Mouse (Mus musculus) liver, embryonic 14 days (tissue): ENCODE measurements around the gene Fam89b. TPM values are rescaled to one million over a fixed set of nuclear protein-coding genes. Genes with fewer than 3 reads are reported as not detected.

Experiments
- polyA plus RNA-seq: library from polyadenylated mRNA; depleted of rRNA; stranded (reverse); fragments of >200 nt; gene quantifications from 2 replicates; pipeline ENCODE4 v1.2.3, GENCODE M21; 2012; rRNA removed

The Fam89b gene
- polyA plus RNA-seq: 34.2 and 40.2 TPM in 2 replicates

DNA sequence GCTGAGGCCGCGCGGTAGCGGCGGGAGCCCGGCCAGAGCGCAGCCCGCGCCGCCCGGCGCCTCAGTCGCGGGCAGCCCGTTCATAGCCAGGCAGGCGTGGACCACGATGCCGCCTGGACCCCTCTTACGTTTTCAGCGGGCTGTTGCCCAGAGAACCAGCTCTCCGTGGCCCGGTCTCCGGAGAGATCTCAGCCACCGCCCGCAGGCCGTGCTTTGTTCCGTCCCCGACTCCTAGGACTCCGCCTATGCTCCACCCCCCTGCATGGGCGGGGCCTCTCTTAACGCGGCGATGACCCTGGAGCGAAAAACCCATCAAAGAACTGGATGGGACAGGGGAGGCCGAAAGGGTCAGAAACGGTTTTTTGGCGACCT is at the start of gene Fam89b:
Gene Fam89b (minus strand): TSS at position 210 of the 372 bp plus-strand sequence.

DNA sequence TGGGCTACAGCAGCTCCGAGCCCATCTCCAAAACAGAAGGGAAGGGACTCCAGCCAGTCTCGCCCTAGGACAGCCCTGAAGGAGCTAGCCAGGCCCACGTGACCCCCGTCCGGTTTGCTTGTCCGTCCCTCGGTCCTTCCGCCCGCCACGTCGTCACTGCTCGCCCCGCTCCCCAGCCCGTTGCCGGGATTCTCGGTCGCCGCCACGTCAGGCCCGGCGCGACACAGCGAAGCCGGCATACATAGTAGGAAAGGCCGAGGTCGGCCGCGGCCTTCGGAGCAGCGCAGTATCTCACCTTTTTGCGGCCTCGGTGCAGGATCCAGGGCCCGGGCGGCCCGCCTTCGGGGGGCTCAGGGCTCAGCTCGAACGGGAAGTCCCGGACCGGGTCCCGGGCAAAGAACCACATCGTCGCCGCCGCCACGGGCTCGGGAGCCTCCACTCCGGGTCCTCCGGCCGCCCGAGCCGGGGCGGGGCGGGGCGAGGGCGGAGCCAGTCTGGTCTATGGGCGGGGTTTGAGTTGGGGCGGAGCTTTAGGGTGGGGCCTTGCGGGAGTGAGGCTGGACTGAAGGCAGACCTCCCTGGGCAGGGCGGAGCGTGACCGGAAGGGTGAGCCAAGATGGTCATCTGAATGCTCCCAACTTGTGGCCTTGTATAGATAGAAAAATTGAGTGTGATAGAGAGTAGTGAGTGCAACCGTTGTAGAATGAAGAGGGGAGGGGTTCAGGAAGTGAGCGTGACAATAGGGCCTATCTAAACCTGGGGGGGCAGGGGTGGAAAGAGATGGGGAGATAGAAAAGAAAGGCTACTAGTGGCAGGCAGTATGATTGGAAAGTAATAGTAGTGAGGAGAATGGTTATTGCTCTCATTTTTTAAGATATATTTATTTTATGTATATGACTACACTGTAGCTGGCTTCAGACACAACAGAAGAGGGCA is 41.7 kb upstream of the Fam89b start, which contains the start of gene Scyl1:
Gene Scyl1 (minus strand): TSS at position 495 of the 936 bp plus-strand sequence.

DNA sequence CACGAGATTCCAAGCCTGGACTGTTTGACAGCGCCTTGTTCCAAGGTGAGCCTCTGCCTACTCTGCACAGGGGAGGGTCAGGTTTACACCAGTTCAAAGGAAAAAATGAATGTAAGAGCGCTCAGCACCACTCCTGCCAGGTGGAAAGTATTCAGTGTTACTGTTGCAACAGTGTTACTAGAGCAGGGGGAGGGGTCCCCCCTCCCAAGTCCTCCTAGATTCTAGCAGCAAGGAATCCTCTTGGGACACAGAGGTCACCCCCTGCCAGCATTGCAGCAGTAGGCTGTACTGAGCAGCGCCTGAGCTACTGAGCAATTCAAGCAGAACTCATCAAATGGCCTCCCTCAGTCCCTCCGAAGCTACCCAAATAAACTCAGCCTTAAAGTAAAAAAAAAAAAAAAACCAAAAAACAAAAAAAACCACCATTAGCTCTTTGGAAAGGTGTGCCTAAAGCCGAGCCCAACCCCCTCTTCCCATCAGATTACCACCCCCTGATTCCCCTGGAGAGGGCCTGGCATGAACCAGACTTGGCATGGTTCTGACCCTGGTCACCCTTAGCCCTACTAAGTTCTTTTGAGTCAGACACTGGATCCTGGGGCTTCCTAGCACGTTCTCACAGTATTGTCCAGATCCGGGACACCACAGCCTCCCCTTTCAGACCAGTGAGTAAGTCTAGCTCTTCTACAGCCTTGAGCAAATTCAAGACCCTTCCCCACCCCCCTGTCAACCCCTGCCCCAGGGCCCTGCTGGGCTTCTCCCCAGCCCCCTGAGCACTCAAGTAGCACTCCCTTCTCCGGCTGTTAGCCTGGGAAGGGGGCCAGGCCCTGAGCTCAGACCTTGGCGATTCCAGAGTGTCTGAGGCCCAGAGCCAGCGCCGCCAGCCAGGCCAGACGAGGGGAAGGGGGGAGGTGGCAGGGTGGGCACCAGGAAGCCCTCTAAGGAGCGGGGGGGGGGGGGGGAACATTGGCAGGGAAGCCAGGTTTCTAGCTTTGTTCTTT is 11.2 kb upstream of the Fam89b start, which contains the start of gene Ltbp3:
Gene Ltbp3 (plus strand): TSS at position 585 of the 998 bp plus-strand sequence.

DNA sequence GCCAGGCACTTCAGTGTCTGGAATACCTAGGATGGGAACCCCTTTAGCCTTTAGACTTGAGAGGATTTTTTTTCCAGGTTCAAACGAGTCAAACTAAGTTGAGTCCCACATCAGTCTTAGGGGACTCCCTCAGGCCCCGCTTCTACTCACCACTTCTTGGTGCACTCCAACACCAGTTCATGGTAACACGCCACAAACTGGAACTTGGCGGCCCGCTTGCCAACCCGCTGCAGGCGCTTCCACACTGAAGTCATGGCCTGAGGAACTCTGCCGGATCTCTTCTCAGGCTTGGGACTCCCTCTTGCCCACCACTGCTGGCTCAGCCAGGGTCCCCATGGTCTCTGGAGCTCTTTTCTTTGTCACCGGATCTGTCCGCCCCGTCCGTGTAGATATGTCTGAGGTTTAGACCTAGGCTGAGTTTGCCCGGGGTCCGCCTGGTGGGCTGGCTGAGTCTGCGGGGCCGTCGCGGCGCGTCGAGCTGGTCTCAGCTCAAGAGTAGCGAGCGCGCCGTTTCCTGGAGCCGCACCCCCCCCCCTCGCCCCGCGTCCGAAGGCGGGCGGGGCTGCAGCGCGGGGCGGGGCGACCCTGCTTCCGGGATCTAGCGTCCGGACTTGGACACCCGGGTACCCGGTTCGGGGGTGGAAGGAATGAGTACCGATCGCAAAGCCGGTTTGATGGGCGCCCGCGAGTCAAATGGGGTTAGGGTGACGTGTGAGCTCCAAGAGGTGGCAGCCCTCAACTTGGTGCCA is 3.5 kb downstream of the Fam89b start, which contains the start of gene Ehbp1l1:
Gene Ehbp1l1 (minus strand): TSS at position 551 of the 749 bp plus-strand sequence.

DNA sequence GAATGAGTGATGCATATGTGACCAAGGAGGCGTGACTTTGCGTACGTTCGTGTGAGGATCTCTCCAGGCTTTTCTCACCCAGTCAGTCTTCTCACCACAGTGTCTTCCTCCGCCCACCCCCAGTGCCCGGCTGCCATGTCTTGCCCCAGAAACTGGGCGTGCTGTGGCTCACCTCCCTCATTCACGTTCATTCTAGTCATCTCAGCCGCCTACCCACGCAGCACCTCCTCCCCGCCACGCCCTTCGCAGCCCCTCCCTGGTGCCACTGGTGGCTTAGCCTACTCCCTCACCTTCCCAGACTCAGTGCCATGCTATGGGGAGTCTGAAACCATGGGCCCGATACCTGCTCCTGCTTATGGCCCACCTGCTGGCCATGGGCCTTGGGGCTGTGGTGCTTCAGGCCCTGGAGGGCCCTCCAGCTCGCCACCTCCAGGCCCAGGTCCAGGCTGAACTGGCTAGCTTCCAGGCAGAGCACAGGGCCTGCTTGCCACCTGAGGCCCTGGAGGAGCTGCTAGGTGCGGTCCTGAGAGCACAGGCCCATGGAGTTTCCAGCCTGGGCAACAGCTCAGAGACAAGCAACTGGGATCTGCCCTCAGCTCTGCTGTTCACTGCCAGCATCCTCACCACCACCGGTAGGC is 25.2 kb downstream of the Fam89b start, which contains the start of gene Kcnk7:
Gene Kcnk7 (plus strand): TSS at position 205 of the 638 bp plus-strand sequence.

DNA sequence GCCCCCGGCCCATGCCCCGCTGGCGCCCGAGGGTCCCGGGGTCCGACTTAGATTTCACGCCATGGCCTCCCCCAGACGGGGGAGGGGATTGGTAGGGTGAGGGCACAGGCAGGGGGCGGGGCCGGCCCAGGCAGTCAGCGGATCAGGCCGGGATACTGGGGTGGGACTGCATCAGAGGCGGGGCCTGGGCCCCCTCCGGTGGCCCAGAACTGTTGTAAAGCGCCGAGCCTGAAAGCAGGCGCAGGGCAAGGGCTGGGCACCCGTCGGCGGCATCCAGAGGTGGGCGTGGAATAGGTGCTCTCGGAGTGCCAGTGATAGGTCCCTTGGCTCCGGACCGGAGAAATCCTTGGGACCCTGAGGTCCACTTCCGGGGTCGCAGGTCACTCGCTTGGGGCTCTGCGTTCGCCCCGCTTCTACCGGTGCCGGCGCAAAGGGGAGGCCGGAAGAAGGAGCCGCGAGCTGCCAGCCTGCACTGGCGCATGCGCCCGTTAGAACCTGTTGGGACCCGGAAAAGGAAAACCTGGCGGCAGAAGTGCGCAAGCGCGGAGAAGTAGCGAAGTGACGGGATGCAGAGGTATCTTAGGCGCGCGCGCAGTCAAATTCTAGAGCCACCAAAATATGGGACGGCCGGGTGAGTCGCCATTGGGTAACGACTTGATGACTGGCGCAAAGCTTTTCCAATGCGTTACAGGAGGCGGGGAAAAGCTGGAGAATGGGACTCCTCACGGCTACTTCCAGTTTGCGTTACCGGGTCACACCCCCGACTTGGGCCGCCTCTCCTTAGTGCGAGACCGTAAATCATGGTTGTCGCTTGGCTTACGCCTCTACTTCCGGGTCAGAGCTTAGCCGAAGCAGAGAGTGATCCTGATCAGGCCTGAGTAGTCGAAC is 41.0 kb downstream of the Fam89b start, which contains the start of the genes Map3k11 and Pcnx3:
Gene Map3k11 (plus strand): TSS at position 543 of the 888 bp plus-strand sequence.
Gene Pcnx3 (minus strand): TSS at position 709 of the 888 bp plus-strand sequence.

Other genes with a start within 250 kb of the Fam89b start
- 11.9 and 12.6 TPM in 2 replicates for gene Mus81, start 241.3 kb downstream of the Fam89b start, polyA plus RNA-seq
- gene Cfl1, start 239.2 kb downstream of the Fam89b start, polyA plus RNA-seq: 433 and 538 TPM in 2 replicates
- 0.45 and 0.81 TPM in 2 replicates for gene 1700020D05Rik, start 225.9 kb downstream of the Fam89b start, polyA plus RNA-seq
- gene Snx32, start 219.1 kb downstream of the Fam89b start, polyA plus RNA-seq: 6.9 and 8.5 TPM in 2 replicates
- gene Ovol1, start 169.0 kb downstream of the Fam89b start, polyA plus RNA-seq: 0.02 TPM in 1 of 2 replicates, not detected in the other
- gene Ap5b1, start 161.6 kb downstream of the Fam89b start, polyA plus RNA-seq: 0.88 and 1.3 TPM in 2 replicates
- 77.3 and 81.5 TPM in 2 replicates for gene Rnaseh2c, start 127.8 kb downstream of the Fam89b start, polyA plus RNA-seq
- gene Kat5, start 119.4 kb downstream of the Fam89b start, polyA plus RNA-seq: 29.8 and 30.0 TPM in 2 replicates
- gene Rela, start 92.2 kb downstream of the Fam89b start, polyA plus RNA-seq: 12.2 and 17.0 TPM in 2 replicates
- gene Sipa1, start 65.9 kb downstream of the Fam89b start, polyA plus RNA-seq: 23.2 and 25.6 TPM in 2 replicates
- gene Map3k11, start 40.9 kb downstream of the Fam89b start, polyA plus RNA-seq: 11.5 and 13.8 TPM in 2 replicates
- gene Pcnx3, start 40.7 kb downstream of the Fam89b start, polyA plus RNA-seq: 14.3 and 19.3 TPM in 2 replicates
- 0.05 TPM in 1 of 2 replicates, not detected in the other for gene Kcnk7, start 25.3 kb downstream of the Fam89b start, polyA plus RNA-seq
- gene Ehbp1l1, start 3.3 kb downstream of the Fam89b start, polyA plus RNA-seq: 90.4 and 95.1 TPM in 2 replicates
- 1.6 and 3.2 TPM in 2 replicates for gene Ltbp3, start 11.3 kb upstream of the Fam89b start, polyA plus RNA-seq
- gene Scyl1, start 41.8 kb upstream of the Fam89b start, polyA plus RNA-seq: 23.6 TPM in 2 replicates
- gene Frmd8, start 145.6 kb upstream of the Fam89b start, polyA plus RNA-seq: 5.5 and 7.0 TPM in 2 replicates
- gene Slc25a45, start 148.2 kb upstream of the Fam89b start, polyA plus RNA-seq: 5.2 and 7.1 TPM in 2 replicates
- gene Tigd3, start 164.5 kb upstream of the Fam89b start, polyA plus RNA-seq: 2.2 and 2.7 TPM in 2 replicates
- gene Dpf2, start 183.4 kb upstream of the Fam89b start, polyA plus RNA-seq: 31.1 and 35.5 TPM in 2 replicates
- 2.2 and 2.3 TPM in 2 replicates for gene Cdc42ep2, start 195.2 kb upstream of the Fam89b start, polyA plus RNA-seq
- gene Pola2, start 234.5 kb upstream of the Fam89b start, polyA plus RNA-seq: 55.8 and 62.7 TPM in 2 replicates